In genomic region chr2:69723519-69723825, GRCm38 (mm10) we compare ENCODE assay signal across 8 mouse cellular contexts. TPM values are rescaled to one million over a fixed set of nuclear protein-coding genes. Genes with fewer than 3 reads are reported as not detected.
DNase-seq lines count a peak whose midpoint lies in the region; ATAC-seq and TF ChIP-seq lines count a peak whose summit lies in the region.
"Had no signal": no experiment of that assay in that cellular context is flagged by ENCODE, and none has a peak within 500 bp of the region (broad histone marks: within the 10 kb centered on the region; RNA-seq: fewer than 3 reads in every experiment).

No protein-coding gene starts in this region.

- H3K9ac ChIP-seq in neural tube, embryonic 11.5 days (ENCODE audit: low read length) = peak overlapping the region; percentile 86
- peak overlapping the region; percentile 85 for H3K9ac ChIP-seq in limb, embryonic 14.5 days (ENCODE audit: low read depth, low read length, severe bottlenecking)
- peak overlapping the region; percentile 93 for H3K9ac ChIP-seq in stomach, embryonic 16.5 days (ENCODE audit: low read length)

- peak overlapping the region; percentile 98 for H3K4me3 ChIP-seq in neural tube, embryonic 11.5 days (ENCODE audit: low read depth, low read length)
- peak overlapping the region; percentile 80 for H3K4me3 ChIP-seq in limb, embryonic 14.5 days (replicated peaks; ENCODE audit: low read length)
- H3K4me3 ChIP-seq in stomach, embryonic 16.5 days (replicated peaks; ENCODE audit: low read length) = peak overlapping the region; percentile 97

- H3K4me1 ChIP-seq in neural tube, embryonic 11.5 days (ENCODE audit: control insufficient read depth, insufficient read depth, low read length) = 0 out of 2 replicates have a peak, but pooled peaks cover 3% of the 10 kb centered on the region
- peaks cover 9% of the 10 kb centered on the region for H3K4me1 ChIP-seq in limb, embryonic 14.5 days (ENCODE audit: control insufficient read depth, insufficient read depth, low read length)
- peaks cover 4% of the 10 kb centered on the region; the same call in 1 of the 2 replicates for H3K4me1 ChIP-seq in stomach, embryonic 16.5 days (ENCODE audit: control insufficient read depth, insufficient read depth, low read length)

- H3K27ac ChIP-seq in neural tube, embryonic 11.5 days (ENCODE audit: low read depth, low read length) = peak overlapping the region; percentile 62; the same call in 1 of the 2 replicates
- peak overlapping the region; percentile 87 for H3K27ac ChIP-seq in limb, embryonic 14.5 days (replicated peaks; ENCODE audit: low read depth, low read length)
- H3K27ac ChIP-seq in stomach, embryonic 16.5 days (ENCODE audit: low read length) = peak overlapping the region; percentile 92

- DNase-seq in neural tube, embryonic 11.5 days (ENCODE audit: low spot score) = no peak
- DNase-seq in neural tube, embryonic 10.5 days (ENCODE audit: extremely low spot score, low spot score) = no peak
- DNase-seq in fibroblast of lung, adult 2 months (ENCODE audit: low read depth) = peak; percentile 10
- DNase-seq in limb, embryonic 14.5 days (ENCODE audit: low spot score) = no peak
- no peak for DNase-seq in left cerebral cortex, postnatal 25 days (ENCODE audit: low spot score in 2 of 2)
- DNase-seq in gastrocnemius, adult 18-20 months (ENCODE audit: low spot score) = no peak
- DNase-seq: cerebellum, adult 8-10 months had no signal

- intact Hi-C loops in left cerebral cortex, postnatal 25 days (cut with DNase I) = loop anchor here (5.0 kb wide), 2 partner anchors 69 to 76 kb away; partner anchors contain the start of gene Bbs5

- H3K9me3 ChIP-seq in neural tube, embryonic 11.5 days (ENCODE audit: control insufficient read depth, low read length) = no peaks in the 10 kb centered on the region
- H3K9me3 ChIP-seq in limb, embryonic 14.5 days (ENCODE audit: control insufficient read depth, low read length) = no peaks in the 10 kb centered on the region
- no peaks in the 10 kb centered on the region for H3K9me3 ChIP-seq in stomach, embryonic 16.5 days (replicated peaks; ENCODE audit: control insufficient read depth, low read length)

- H3K27me3 ChIP-seq in neural tube, embryonic 11.5 days (ENCODE audit: control insufficient read depth, insufficient read depth, low read length) = no peaks in the 10 kb centered on the region
- H3K27me3 ChIP-seq in limb, embryonic 14.5 days (ENCODE audit: control insufficient read depth, insufficient read depth, low read length) = no peaks in the 10 kb centered on the region
- H3K27me3 ChIP-seq in stomach, embryonic 16.5 days (ENCODE audit: control insufficient read depth, insufficient read depth, low read length) = 0 out of 2 replicates have a peak, but pooled peaks cover 5% of the 10 kb centered on the region

- no peak for ATAC-seq in neural tube, embryonic 11.5 days (ENCODE audit: insufficient read depth, low FRiP score, low TSS enrichment)
- ATAC-seq in limb, embryonic 14.5 days (ENCODE audit: low FRiP score, low read depth) = 0 out of 2 replicates have a peak, but pooled peaks have one; percentile 10
- ATAC-seq in stomach, embryonic 16.5 days (ENCODE audit: insufficient read depth, low FRiP score) = no peak; the same call in 1 of the 2 replicates

- 1% methylated on average over 13 of the region's 13 CpGs for WGBS in neural tube, embryonic 11.5 days
- 1% methylated on average over 13 of the region's 13 CpGs for WGBS in limb, embryonic 14.5 days
- under 1% methylated on average over 13 of the region's 13 CpGs for WGBS in stomach, embryonic 16.5 days

- no peaks in the 10 kb centered on the region for H3K36me3 ChIP-seq in neural tube, embryonic 11.5 days (ENCODE audit: control insufficient read depth, insufficient read depth, low read length)
- H3K36me3 ChIP-seq in limb, embryonic 14.5 days (ENCODE audit: control insufficient read depth, insufficient read depth, low read length) = no peaks in the 10 kb centered on the region
- H3K36me3 ChIP-seq in stomach, embryonic 16.5 days (ENCODE audit: control insufficient read depth, insufficient read depth, low read length) = no peaks in the 10 kb centered on the region

- H3K4me2 ChIP-seq in neural tube, embryonic 11.5 days (ENCODE audit: low read depth) = peak overlapping the region; percentile 59
- H3K4me2 ChIP-seq in limb, embryonic 14.5 days (replicated peaks; ENCODE audit: low read depth, low read length, severe bottlenecking) = peak overlapping the region; percentile 66
- peak overlapping the region; percentile 82 for H3K4me2 ChIP-seq in stomach, embryonic 16.5 days (ENCODE audit: low read depth, low read length)

- TF ChIP-seq POLR2A in limb, embryonic 14.5 days (IDR thresholded peaks at IDR 0.05; ENCODE audit: borderline replicate concordance, extremely low read depth, insufficient read depth, insufficient read length) = no peak

RNA-seq across cellular contexts. Expression of gene Ppig, which starts 1.1 kb away (rescaled TPM):
- polyA plus RNA-seq in neural tube, embryonic 11.5 days (2014; fragmentation: Nextera tagmentation; extraction: Ambion mirVana) = 105 and 115 TPM in 2 replicates
- 14.2 and 25.3 TPM in 2 replicates for polyA plus RNA-seq in limb, embryonic 14.5 days (2012; rRNA removed)
- 118 and 120 TPM in 2 replicates for polyA plus RNA-seq in limb, embryonic 14.5 days (2014; fragmentation: Nextera tagmentation; extraction: Ambion mirVana)
- polyA plus RNA-seq in stomach, embryonic 16.5 days (2015; fragmentation: Nextera tagmentation; extraction: Ambion mirVana) = 117 and 133 TPM in 2 replicates
- 10 to 100 TPM; 68.0 to 68.5 TPM for total RNA-seq in left cerebral cortex, postnatal 25 days (2021)
- 10 to 100 TPM; 29.0 to 34.0 TPM for total RNA-seq in gastrocnemius, adult 18-20 months (2021)

RNA-seq across cellular contexts. Expression of gene Fastkd1, which starts 10.2 kb away (rescaled TPM):
- 19.5 and 22.5 TPM in 2 replicates for polyA plus RNA-seq in neural tube, embryonic 11.5 days (2014; fragmentation: Nextera tagmentation; extraction: Ambion mirVana)
- 12.8 and 13.0 TPM in 2 replicates for polyA plus RNA-seq in limb, embryonic 14.5 days (2012; rRNA removed)
- polyA plus RNA-seq in limb, embryonic 14.5 days (2014; fragmentation: Nextera tagmentation; extraction: Ambion mirVana) = 12.3 and 15.0 TPM in 2 replicates
- polyA plus RNA-seq in stomach, embryonic 16.5 days (2015; fragmentation: Nextera tagmentation; extraction: Ambion mirVana) = 11.0 and 11.1 TPM in 2 replicates
- total RNA-seq in left cerebral cortex, postnatal 25 days (2021) = 10 to 100 TPM; 15.0 to 15.1 TPM
- total RNA-seq in gastrocnemius, adult 18-20 months (2021) = 10 to 100 TPM; 16.0 to 16.2 TPM

RNA-seq across cellular contexts. Expression of gene Klhl41, which starts 53.6 kb away (rescaled TPM):
- polyA plus RNA-seq in neural tube, embryonic 11.5 days (2014; fragmentation: Nextera tagmentation; extraction: Ambion mirVana) = 3.3 and 5.4 TPM in 2 replicates
- 17.4 and 23.2 TPM in 2 replicates for polyA plus RNA-seq in limb, embryonic 14.5 days (2012; rRNA removed)
- polyA plus RNA-seq in limb, embryonic 14.5 days (2014; fragmentation: Nextera tagmentation; extraction: Ambion mirVana) = 13.2 and 16.7 TPM in 2 replicates
- 0.40 and 7.0 TPM in 2 replicates for polyA plus RNA-seq in stomach, embryonic 16.5 days (2015; fragmentation: Nextera tagmentation; extraction: Ambion mirVana)
- under 1 TPM; 0.85 to 0.87 TPM for total RNA-seq in left cerebral cortex, postnatal 25 days (2021)
- 100 to 1,000 TPM; 665 to 708 TPM for total RNA-seq in gastrocnemius, adult 18-20 months (2021)
